Mouse (Mus musculus) forebrain, postnatal 0 days (tissue): ENCODE results near the gene Ociad1. TPM values are rescaled to one million over a fixed set of nuclear protein-coding genes. Genes with fewer than 3 reads are reported as not detected.

Source experiments
- ATAC-seq: fragments of 200-750 bp; cut with Nextera tagmentation; 2 replicates; pipeline ENCODE4 v1.8.0; 2017; ENCODE audit warnings: mild to moderate bottlenecking, moderate library complexity
- DNase-seq: peaks from one replicate; pipeline ENCODE4 v3.0.0-alpha.2; 2015
- H3K27ac ChIP-seq: fragments of 300-500 bp; sonication (generic); 2 replicates; pipeline ENCODE4 v1.5.1; 2014; ENCODE audit warnings: low read depth, mild to moderate bottlenecking, antibody characterized with exemption, low read length, moderate library complexity, mixed read lengths
- H3K27me3 ChIP-seq: fragments of 300-500 bp; sonication (generic); 2 replicates; pipeline ENCODE4 v1.6.1; 2014; ENCODE audit warnings: mild to moderate bottlenecking, low read length, mixed read lengths; ENCODE audit not compliant: insufficient read depth
- H3K36me3 ChIP-seq: fragments of 300-500 bp; sonication (generic); 2 replicates; pipeline ENCODE4 v1.6.1; 2014; ENCODE audit warnings: mild to moderate bottlenecking, moderate library complexity; ENCODE audit not compliant: insufficient read depth
- H3K4me1 ChIP-seq: fragments of 300-500 bp; sonication (generic); 2 replicates; pipeline ENCODE4 v1.6.1; 2014; ENCODE audit warnings: antibody characterized with exemption; ENCODE audit not compliant: insufficient read depth
- H3K4me2 ChIP-seq: fragments of 300-500 bp; sonication (generic); 2 replicates; pipeline ENCODE4 v1.6.1; 2014; ENCODE audit warnings: low read depth, mild to moderate bottlenecking, moderate library complexity
- H3K4me3 ChIP-seq: fragments of 300-500 bp; sonication (generic); 2 replicates; pipeline ENCODE4 v1.5.1; 2014; ENCODE audit warnings: low read depth, low read length, mixed read lengths
- H3K9ac ChIP-seq: fragments of 300-500 bp; sonication (generic); 2 replicates; pipeline ENCODE4 v1.6.1; 2014; ENCODE audit warnings: mild to moderate bottlenecking
- H3K9me3 ChIP-seq: fragments of 300-500 bp; sonication (generic); 2 replicates; pipeline ENCODE4 v1.6.1; 2016; ENCODE audit warnings: low read length
- CTCF ChIP-seq: sonication (generic); IDR thresholded peaks from 2 replicates; pipeline ENCODE4 v1.5.1; 2016; ENCODE audit warnings: antibody characterized with exemption, control low read depth, low read depth
- WGBS: fragments of 180-500 bp; shearing (Covaris S2); extraction: QIAGEN DNeasy Blood & Tissue Kit; methylation state at CpG from one replicate; pipeline ENCODE4 v1.1.7; 2014; 5-methylcytosine and 5-hydroxymethylcytosine counted together
- polyA plus RNA-seq: library from polyadenylated mRNA; unstranded; fragments of >200 nt; fragmentation: Nextera tagmentation; extraction: Ambion mirVana; gene quantifications from 2 replicates; pipeline ENCODE4 v1.2.1, GENCODE M21; 2015
- total RNA-seq: library from RNA; depleted of rRNA; stranded (reverse); fragments of >200 nt; gene quantifications from 2 replicates; pipeline ENCODE4 v1.2.3, GENCODE M21; 2014; rRNA removed

Ociad1 gene
- total and polyA plus RNA-seq, 2 experiments from 2014 or later: 237 to 379 TPM

DNA sequence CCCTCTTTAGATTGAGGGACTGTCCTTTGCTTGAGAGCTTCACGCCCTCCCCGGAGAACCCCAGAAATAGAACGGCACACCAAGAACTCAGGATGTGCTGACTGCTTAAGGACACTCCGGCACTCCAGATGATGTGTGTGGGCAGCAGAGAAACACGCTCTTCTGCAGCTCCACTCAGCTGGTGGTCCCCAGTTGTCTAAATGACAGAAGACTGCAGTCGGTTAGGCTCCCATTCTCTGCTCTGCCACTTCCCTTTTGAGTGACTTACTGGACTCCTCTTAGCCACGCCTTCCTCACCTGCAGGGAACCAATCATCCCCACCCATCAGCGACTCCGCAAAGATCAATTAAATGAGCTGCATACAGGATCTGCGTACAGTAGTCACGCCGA is 67.2 kb downstream of the Ociad1 start:
- 41% methylated on average over 12 of the region's 12 CpGs for WGBS
- Histone ChIP-seq H3K36me3 (no peaks in the 10 kb centered on the region), H3K4me3 (no peak overlapping the region), H3K27me3 (no peaks in the 10 kb centered on the region), H3K27ac (no peak overlapping the region), H3K4me1 (no peaks in the 10 kb centered on the region), H3K9ac (no peak overlapping the region), H3K9me3 (no peaks in the 10 kb centered on the region), H3K4me2 (no peak overlapping the region)
- no peak for DNase-seq
- no peak for ATAC-seq
- TF ChIP-seq CTCF: no peak

DNA sequence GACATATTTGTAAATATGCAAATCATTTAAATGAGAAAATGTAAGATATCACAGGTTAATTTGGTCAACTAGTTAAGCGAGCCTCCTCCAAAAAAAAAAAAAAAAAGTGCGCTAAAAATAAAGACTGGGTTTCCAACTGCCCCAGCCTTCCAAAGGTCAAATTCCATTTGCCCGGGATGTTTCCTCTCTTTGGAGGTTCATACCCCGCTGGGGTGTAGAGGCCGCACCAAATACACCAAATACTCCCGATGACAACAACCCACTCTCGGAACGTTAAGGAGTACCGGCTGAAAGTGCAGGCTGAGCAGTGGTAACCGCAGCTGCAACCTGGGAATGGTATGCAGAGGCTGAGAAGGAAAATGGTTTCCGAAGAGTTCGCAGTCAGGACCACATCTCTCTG is 67.7 kb downstream of the Ociad1 start:
- ATAC-seq: no peak
- Histone ChIP-seq H3K36me3 (no peaks in the 10 kb centered on the region), H3K4me3 (no peak overlapping the region), H3K27me3 (no peaks in the 10 kb centered on the region), H3K4me2 (no peak overlapping the region), H3K4me1 (no peaks in the 10 kb centered on the region), H3K9ac (no peak overlapping the region), H3K27ac (no peak overlapping the region), H3K9me3 (no peaks in the 10 kb centered on the region)
- WGBS: 33% methylated on average over 12 of the region's 12 CpGs
- no peak for TF ChIP-seq CTCF
- no peak for DNase-seq

DNA sequence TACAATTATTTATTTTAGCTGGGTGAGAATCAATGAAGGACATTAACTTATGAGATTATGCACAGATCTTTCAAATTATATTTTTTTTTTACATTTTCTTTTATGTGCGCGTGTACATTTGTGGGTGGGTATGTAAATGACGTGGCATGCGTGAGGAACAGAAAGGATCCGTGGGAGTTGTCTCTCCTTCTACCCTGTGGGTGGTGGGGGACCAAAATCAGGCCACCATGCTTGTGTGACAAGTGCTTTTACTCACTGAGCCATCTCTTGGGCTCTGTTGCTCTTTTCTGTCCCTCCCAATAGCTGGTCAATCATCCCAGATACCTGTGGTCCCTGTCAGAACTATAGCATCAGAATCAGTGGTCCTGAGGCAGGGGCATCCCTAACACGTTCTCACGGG is 69.8 kb downstream of the Ociad1 start:
- no peaks in the 10 kb centered on the region for H3K9me3 ChIP-seq
- H3K4me1 ChIP-seq: no peaks in the 10 kb centered on the region
- 85% methylated on average over 7 of the region's 7 CpGs for WGBS
- H3K4me2 ChIP-seq: no peak overlapping the region
- no peak for TF ChIP-seq CTCF
- DNase-seq (no peak), ATAC-seq (no peak)
- no peak overlapping the region for H3K4me3 ChIP-seq
- H3K27me3 ChIP-seq: no peaks in the 10 kb centered on the region
- H3K9ac ChIP-seq: no peak overlapping the region
- no peaks in the 10 kb centered on the region for H3K36me3 ChIP-seq
- H3K27ac ChIP-seq: no peak overlapping the region

GRCm38 (mm10) chr5:73362791-73363190 is 70.2 kb downstream of the Ociad1 start:
- Histone ChIP-seq H3K36me3 (no peaks in the 10 kb centered on the region), H3K9ac (no peak overlapping the region), H3K4me3 (no peak overlapping the region), H3K9me3 (no peaks in the 10 kb centered on the region), H3K4me2 (no peak overlapping the region), H3K27ac (no peak overlapping the region), H3K4me1 (no peaks in the 10 kb centered on the region), H3K27me3 (no peaks in the 10 kb centered on the region)
- TF ChIP-seq CTCF: no peak
- 84% methylated on average over 5 of the region's 5 CpGs for WGBS
- DNase-seq (no peak), ATAC-seq (no peak)

Other genes starting within 250 kb of the Ociad1 start
- 46.9 and 53.6 TPM in 2 replicates for gene Fryl, start 36.2 kb upstream of the Ociad1 start, total RNA-seq
- gene Fryl, start 36.2 kb upstream of the Ociad1 start, polyA plus RNA-seq: 10.8 and 17.7 TPM in 2 replicates
- gene Ociad2, start 48.2 kb downstream of the Ociad1 start, total RNA-seq: 12.7 and 16.5 TPM in 2 replicates
- 25.5 and 30.6 TPM in 2 replicates for gene Ociad2, start 48.2 kb downstream of the Ociad1 start, polyA plus RNA-seq
- 0.14 and 1.5 TPM in 2 replicates for gene Cwh43, start 113.3 kb downstream of the Ociad1 start, total RNA-seq
- gene Cwh43, start 113.3 kb downstream of the Ociad1 start, polyA plus RNA-seq: 0.51 and 0.65 TPM in 2 replicates
- gene Dcun1d4, start 188.2 kb downstream of the Ociad1 start, total RNA-seq: 27.4 and 28.2 TPM in 2 replicates
- gene Dcun1d4, start 188.2 kb downstream of the Ociad1 start, polyA plus RNA-seq: 33.7 and 42.4 TPM in 2 replicates